24 mouse cellular contexts compared by ENCODE assay signal in the genomic region with DNA sequence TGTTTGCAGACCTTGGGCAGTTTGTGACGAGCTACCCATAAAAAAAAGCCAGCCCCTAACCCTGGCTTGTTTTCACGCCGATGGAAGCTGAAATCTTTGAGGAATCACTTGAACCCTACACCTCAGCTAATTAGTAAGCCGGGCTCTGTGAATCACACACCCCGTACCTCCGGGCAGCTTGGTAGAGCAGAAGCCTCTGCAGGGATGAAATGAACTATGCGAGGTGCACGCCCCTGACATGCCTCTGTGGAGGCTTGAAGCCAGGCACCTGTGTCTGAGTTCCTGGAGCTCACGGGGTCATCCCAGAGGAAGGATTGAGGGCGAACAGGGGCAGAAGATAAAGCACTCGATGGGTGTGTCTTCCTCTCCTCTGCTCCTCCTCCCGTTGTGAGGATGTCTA.
"Had no signal": no experiment of that assay in that cellular context is flagged by ENCODE, and none has a peak within 500 bp of the region (broad histone marks: within the 10 kb centered on the region; RNA-seq: fewer than 3 reads in every experiment).

No protein-coding gene starts in this region.

- DNase-seq: kidney, adult 8-10 months; kidney, postnatal 14 days; layer of hippocampus, adult 9-11 months; liver; lung, adult 18-20 months; lung, postnatal 10 days; lung, postnatal 36 days; right cerebral cortex, adult 18-20 months; right cerebral cortex, postnatal 14 days; right cerebral cortex, postnatal 4 days; thymus, adult 2 months; thymus, postnatal 14 days; thymus, postnatal 4 days had no signal

- ATAC-seq: intestine, postnatal 0 days; liver, embryonic 12.5 days; midbrain, embryonic 15.5 days had no signal

- H3K4me1 ChIP-seq: liver, embryonic 12.5 days; liver, embryonic 15.5 days; lung, embryonic 15.5 days; megakaryocyte, embryonic 14.5 days had no signal

- H3K27ac ChIP-seq: layer of hippocampus, adult 2 months; limb, embryonic 10.5 days; limb, embryonic 13.5 days; liver, embryonic 12.5 days; liver, embryonic 15.5 days; lung, embryonic 15.5 days; stomach, postnatal 0 days had no signal

- H3K36me3 ChIP-seq: limb, embryonic 10.5 days; limb, embryonic 13.5 days; liver, embryonic 12.5 days; liver, embryonic 15.5 days; lung, embryonic 15.5 days had no signal

- H3K4me3 ChIP-seq: layer of hippocampus, adult 2 months; limb, embryonic 10.5 days; limb, embryonic 13.5 days; liver, embryonic 12.5 days; liver, embryonic 15.5 days; lung, embryonic 15.5 days; megakaryocyte, embryonic 14.5 days; midbrain, embryonic 15.5 days had no signal

- H3K9me3 ChIP-seq: limb, embryonic 10.5 days; limb, embryonic 13.5 days; liver, embryonic 12.5 days; liver, embryonic 15.5 days; lung, embryonic 15.5 days; megakaryocyte, embryonic 14.5 days; midbrain, embryonic 15.5 days had no signal

- H3K9ac ChIP-seq: limb, embryonic 13.5 days; liver, embryonic 12.5 days; liver, embryonic 15.5 days; lung, embryonic 15.5 days; midbrain, embryonic 15.5 days had no signal

- H3K4me2 ChIP-seq: limb, embryonic 13.5 days; liver, embryonic 12.5 days; liver, embryonic 15.5 days; lung, embryonic 15.5 days; midbrain, embryonic 11.5 days; midbrain, embryonic 15.5 days had no signal

- H3K27me3 ChIP-seq: limb, embryonic 13.5 days; liver, embryonic 12.5 days; liver, embryonic 15.5 days; lung, embryonic 15.5 days; midbrain, embryonic 15.5 days had no signal
